Mouse (Mus musculus) left cerebral cortex, postnatal 25 days (tissue): ENCODE results near the gene Fam171b. TPM values are rescaled to one million over a fixed set of nuclear protein-coding genes. Genes with fewer than 3 reads are reported as not detected.

ENCODE experiments used
- DNase-seq, 2 experiments: peaks; one replicate each; pipeline ENCODE4 v3.0.0; 2022; ENCODE audit warnings: low spot score in 2 of 2, mixed read lengths in 1 of 2
- intact Hi-C: fragments of 180-260 bp; cut with DNase I; formaldehyde crosslinking; loops from one replicate; pipeline ENCODE4 v1.15.1; 2025
- total RNA-seq, 2 experiments: library from RNA; stranded (reverse); gene quantifications; 2 replicates each; pipeline ENCODE4 v1.2.3; 2021

Gene Fam171b
- total RNA-seq, 2 experiments from 2014 or later = 205 to 213 TPM

DNA sequence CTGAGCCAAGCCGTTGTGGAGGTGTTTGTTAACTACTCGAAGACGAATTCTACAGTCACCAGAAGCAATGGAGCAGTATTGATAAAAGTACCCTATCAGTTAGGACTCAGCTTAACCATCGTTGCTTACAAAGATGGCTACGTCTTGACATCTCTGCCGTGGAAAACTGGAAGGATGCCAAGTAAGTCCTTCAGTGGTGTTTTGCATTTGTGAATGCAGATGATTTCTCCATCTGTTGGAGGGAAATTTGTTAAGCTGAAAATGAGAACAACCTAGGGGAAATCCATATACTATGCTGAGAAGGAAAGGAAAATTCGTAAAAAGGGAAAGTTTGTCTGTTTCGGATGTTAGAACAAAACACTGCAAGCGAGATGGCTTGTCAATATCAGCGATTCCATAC, 41.0 kb downstream of the Fam171b start:
- DNase-seq = peak in 1 of 2 experiments; percentile 28
- intact Hi-C loops = no loop called here

DNA sequence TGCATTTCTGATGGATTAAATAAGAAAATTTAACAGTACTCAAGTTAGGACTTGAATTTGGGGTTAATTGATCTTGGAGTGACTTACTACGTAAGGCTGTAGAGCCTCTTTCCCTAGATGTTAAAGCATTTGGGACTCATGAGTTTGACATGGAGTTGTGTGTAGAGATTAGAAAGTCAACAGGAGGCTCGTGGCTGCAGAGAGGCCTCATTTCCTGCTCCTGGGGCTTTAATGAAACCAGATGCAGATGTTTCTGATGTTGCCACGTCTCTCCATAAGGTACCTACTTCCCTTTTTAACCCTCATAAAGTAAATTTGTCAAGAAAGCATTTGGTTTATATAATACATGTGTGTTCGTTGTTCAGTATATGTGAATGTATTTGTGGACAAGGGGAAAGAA, 43.8 kb downstream of the Fam171b start:
- DNase-seq = no peak
- intact Hi-C loops = no loop called here

GRCm38 (mm10) chr2:83883850-83884420, 71.5 kb downstream of the Fam171b start:
- intact Hi-C loops = loop anchor here (5.0 kb wide), 1 partner anchor 72 kb away; the partner anchor contains the start of gene Fam171b
- DNase-seq = peak in 1 of 2 experiments; percentile 58

- intact Hi-C loops = no loop called here
- no peak for DNase-seq
These were observed 81.3 kb downstream of the Fam171b start for GRCm38 (mm10) chr2:83893701-83894100.

DNA sequence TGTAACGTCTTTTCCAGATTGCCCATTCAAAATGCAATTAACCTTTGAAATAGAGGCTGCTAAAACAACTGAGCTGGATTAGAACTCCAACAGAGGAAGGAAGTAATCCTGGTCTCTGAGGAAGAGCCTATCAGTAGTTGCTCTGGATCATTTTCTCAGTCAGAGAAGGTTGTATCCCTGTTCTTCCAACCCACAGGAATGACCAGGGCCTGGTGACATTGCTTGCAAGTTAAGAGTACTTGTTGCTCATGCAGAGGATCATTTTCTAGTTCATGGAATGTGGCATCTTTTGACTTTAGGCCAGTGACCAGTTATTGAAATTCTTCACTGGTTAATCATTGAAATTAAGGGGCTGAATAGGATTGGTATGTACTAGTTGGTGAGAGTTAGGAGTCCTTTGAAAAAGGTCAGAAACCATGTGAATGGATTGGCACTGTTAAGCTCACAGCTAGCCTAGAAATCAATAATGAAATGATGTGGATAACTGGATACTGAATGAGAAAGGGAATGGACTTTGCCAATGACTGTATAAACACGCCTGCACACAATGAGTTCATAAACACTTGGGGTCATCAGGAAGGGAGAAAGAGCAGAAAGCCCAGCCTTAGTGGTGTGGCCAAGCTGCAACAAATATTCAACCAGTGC, 89.6 kb downstream of the Fam171b start:
- DNase-seq = no peak
- intact Hi-C loops = no loop called here

DNA sequence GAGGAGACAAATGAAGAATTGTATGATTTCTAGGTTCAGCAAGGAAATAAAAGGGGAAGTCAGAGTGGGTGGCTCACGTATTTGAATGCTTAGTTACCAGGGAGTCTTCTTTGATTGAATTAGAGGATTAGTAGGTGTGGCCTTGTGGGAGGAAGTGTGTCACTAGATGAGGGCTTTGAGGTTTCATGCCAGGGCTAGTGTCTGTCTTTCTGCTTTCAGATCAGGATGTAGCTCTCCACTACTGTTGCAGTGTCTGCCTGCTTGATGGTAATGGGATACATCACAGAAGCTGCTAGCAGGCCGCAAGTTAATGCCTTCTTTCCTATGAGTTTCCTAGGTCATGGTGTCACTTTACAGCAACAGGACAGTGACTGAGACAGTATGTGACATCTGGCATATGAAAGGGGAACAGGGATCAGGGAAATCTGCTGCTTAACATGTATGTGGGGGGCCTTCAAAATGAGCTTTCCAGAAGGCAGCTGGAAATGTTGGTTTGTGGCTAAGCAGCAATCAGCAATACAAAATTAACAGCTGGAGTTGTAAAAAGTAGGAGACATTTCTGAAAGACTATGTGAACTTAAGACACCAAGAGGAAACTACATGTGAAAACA, 117.1 kb downstream of the Fam171b start:
- intact Hi-C loops = no loop called here
- DNase-seq = no peak

Other genes starting within 250 kb of the Fam171b start
- 100 to 1,000 TPM; 145 to 151 TPM for gene Zc3h15, start 168.2 kb upstream of the Fam171b start, total RNA-seq
- 100 to 1,000 TPM; 116 to 131 TPM for gene Itgav, start 88.2 kb upstream of the Fam171b start, total RNA-seq
- gene Zswim2, start 128.6 kb downstream of the Fam171b start, total RNA-seq = not detected
- 1 to 10 TPM; 1.4 to 1.6 TPM for gene Gm13698, start 143.1 kb downstream of the Fam171b start, total RNA-seq
- 1 to 10 TPM; 1.4 to 1.6 TPM for gene Gm13693, start 148.9 kb downstream of the Fam171b start, total RNA-seq
- 1 to 10 TPM in 1 of 2 experiments, not detected in 1; 1.4 TPM for gene Gm13695, start 154.7 kb downstream of the Fam171b start, total RNA-seq
- 1 to 10 TPM; 1.4 to 1.6 TPM for gene Gm13696, start 160.5 kb downstream of the Fam171b start, total RNA-seq
- gene Gm13694, start 166.3 kb downstream of the Fam171b start, total RNA-seq = 1 to 10 TPM; 1.4 to 1.6 TPM
- 1 to 10 TPM; 1.4 to 1.6 TPM for gene Gm13697, start 172.1 kb downstream of the Fam171b start, total RNA-seq
- 1 to 10 TPM; 1.4 to 1.6 TPM for gene Gm13691, start 177.9 kb downstream of the Fam171b start, total RNA-seq